Comparison of ENCODE assay signal across 8 mouse cellular contexts in genomic region chr1:119837035-119837751, GRCm38 (mm10). TPM values are rescaled to one million over a fixed set of nuclear protein-coding genes. Genes with fewer than 3 reads are reported as not detected.
A peak's percentile ranks its signal among the peaks of the same experiment; 100 is the strongest.
DNase-seq lines count a peak whose midpoint lies in the region; ATAC-seq lines count a peak whose summit lies in the region.

Ptpn4 (minus strand) TSS chr1:119837613.

- H3K9ac ChIP-seq in hindbrain, embryonic 12.5 days: peak within 1 kb of the TSS; percentile 90

- peak within 1 kb of the TSS; percentile 96 for H3K27ac ChIP-seq in hindbrain, embryonic 12.5 days

- peak; percentile 99 for ATAC-seq in hindbrain, embryonic 12.5 days (ENCODE audit: low FRiP score)

- H3K4me3 ChIP-seq in hindbrain, embryonic 12.5 days: peak within 1 kb of the TSS; percentile 88

- H3K27me3 ChIP-seq in hindbrain, embryonic 12.5 days: no peaks in the 10 kb centered on the region

- under 1% methylated on average over 76 of the region's 79 CpGs for WGBS in hindbrain, embryonic 12.5 days

- peaks cover 11% of the 10 kb centered on the region for H3K4me1 ChIP-seq in hindbrain, embryonic 12.5 days

- peak within 1 kb of the TSS; percentile 74 for H3K4me2 ChIP-seq in hindbrain, embryonic 12.5 days (replicated peaks)

- H3K36me3 ChIP-seq in hindbrain, embryonic 12.5 days: no peaks in the 10 kb centered on the region

- H3K9me3 ChIP-seq in hindbrain, embryonic 12.5 days (replicated peaks): no peaks in the 10 kb centered on the region

- peak; percentile 99 for DNase-seq in NIH3T3 (ENCODE audit: low read depth)
- DNase-seq in cerebellum, postnatal 10 days: peak; percentile 99
- DNase-seq in frontal cortex, postnatal 10 days (ENCODE audit: low spot score in 2 of 2): peak; percentile 97 to 98
- peak; percentile 95 to 97 for DNase-seq in layer of hippocampus, postnatal 14 days (ENCODE audit: low spot score in 2 of 2)
- DNase-seq in lung, postnatal 14 days: peak; percentile 99
- peak; percentile 95 for DNase-seq in retina, adult 2 months (ENCODE audit: low read depth, low spot score)
- peak; percentile 99 for DNase-seq in thymus, postnatal 36 days

RNA-seq across cellular contexts. Expression of gene Ptpn4, which starts in this region (rescaled TPM):
- 14.1 and 16.4 TPM in 2 replicates for polyA plus RNA-seq in hindbrain, embryonic 12.5 days (2016; fragmentation: Nextera tagmentation; extraction: Ambion mirVana)
- total RNA-seq in layer of hippocampus, postnatal 14 days (2021): 10 to 100 TPM; 51.2 to 73.9 TPM

Comparison
In these comparisons a context has a peak if more than half of its experiments do, and no peak if none do; other contexts are left out.
1. Peak in every context shown above with its lines: DNase-seq, ATAC-seq, H3K4me3 ChIP-seq and H3K27ac ChIP-seq.